Mouse (Mus musculus) frontal cortex, adult 2 months (tissue): ENCODE results near the gene Dnajc22. TPM values are rescaled to one million over a fixed set of nuclear protein-coding genes. Genes with fewer than 3 reads are reported as not detected.

ENCODE experiments used
- DNase-seq, 2 experiments: peaks; one replicate each; pipeline ENCODE4 v3.0.0; 2022; ENCODE audit warnings: low spot score in 1 of 2; ENCODE audit errors: extremely low spot score in 1 of 2
- polyA plus RNA-seq: library from polyadenylated mRNA; depleted of rRNA; stranded (reverse); fragments of >200 nt; gene quantifications from 2 replicates; pipeline ENCODE4 v1.2.3, GENCODE M21; 2012

The Dnajc22 gene
- polyA plus RNA-seq, 1 experiment: not detected

GRCm38 (mm10) chr15:99084618-99085017 is 8.4 kb upstream of the Dnajc22 start:
- no peak for DNase-seq

DNA sequence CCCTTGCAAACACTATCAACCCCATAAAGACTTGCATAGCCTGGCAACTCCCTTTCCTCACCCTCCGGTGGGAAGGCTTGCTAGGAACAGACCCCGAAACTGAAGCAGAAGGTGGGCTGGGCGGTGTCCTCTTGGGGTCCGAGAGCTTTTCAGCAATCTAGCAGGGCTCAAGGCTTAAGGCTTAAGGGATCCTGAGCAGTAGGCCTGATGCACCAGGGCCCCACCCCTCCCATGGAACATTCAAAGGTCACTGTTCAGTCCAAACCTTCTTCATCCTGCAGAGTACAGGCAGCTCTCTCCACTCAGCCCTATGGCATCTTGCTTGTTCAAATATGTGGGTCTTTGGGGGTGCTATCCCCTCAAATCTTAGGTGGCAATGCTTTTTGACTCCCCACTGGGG is 7.0 kb upstream of the Dnajc22 start:
- no peak for DNase-seq

- DNase-seq: no peak
These were observed 5.5 kb upstream of the Dnajc22 start, which contains the start of gene C1ql4 for GRCm38 (mm10) chr15:99087253-99088075. Gene C1ql4, minus strand, starts transcription at chr15:99087817.

DNA sequence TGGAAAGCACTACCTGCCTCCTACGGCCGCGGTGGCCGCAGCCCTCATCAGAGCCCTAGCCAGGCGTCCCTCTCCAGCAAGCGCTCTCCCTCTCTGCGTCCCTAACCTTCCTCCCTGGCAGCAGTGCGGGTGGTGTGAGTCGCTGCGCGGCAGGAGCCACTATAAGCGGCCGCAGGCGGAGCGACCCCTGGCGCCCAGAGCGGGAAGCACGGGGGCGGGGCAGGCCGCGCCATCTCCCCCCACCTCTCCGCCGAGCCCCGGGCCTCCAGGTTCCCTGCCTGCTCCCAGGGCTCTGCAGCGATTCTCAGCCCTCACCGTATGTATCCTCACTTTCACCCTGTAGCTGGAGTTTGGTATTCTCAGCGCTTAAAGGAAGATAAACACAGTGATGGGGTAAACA is 4.7 kb upstream of the Dnajc22 start:
- DNase-seq: peak in 1 of 2 experiments; percentile 55

DNA sequence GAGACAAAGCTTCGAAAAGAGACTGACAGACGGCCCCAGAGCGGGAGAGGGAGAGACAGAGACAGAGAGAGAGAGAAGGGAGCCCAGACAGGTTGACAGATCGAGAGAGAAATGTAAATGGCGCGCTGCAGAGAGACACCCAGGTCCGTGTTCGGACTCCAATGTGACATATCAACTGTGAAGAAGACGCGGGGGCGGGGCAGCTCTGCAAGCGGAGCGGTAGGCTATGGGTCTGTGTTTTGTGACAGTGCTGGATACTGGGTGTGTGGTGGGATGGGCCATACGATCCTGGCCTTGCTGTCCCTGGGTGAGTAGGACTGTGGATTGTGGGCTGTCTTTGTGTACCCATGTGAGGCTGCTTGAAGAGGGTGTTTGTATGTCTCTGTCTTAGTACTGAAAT is 3.9 kb upstream of the Dnajc22 start:
- DNase-seq: no peak

GRCm38 (mm10) chr15:99093291-99094258 is 605 bp downstream of the Dnajc22 start:
- DNase-seq: no peak

- no peak for DNase-seq
These were observed 1.8 kb downstream of the Dnajc22 start for GRCm38 (mm10) chr15:99094631-99095270.

DNA sequence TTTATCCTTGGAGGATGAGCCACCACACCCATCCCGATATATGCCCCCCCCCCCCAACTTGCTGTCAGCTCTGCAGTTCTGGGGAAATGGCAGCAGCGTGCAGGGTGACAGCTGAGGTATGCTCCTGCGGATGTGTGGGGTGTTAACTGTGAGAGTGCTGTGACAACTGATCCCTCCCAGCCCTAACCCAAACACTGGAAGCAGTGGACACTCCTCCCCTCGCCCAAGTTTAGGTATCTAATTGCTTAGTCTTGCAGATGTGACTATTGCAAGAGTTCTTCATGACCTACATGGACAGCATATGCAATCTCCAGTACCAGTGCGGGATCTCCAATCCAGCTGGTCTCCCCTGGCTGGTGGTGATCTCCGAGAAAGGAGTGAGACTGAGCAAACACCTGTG is 2.4 kb downstream of the Dnajc22 start:
- no peak for DNase-seq

GRCm38 (mm10) chr15:99096061-99096793 is 3.3 kb downstream of the Dnajc22 start:
- DNase-seq: no peak

- DNase-seq: no peak
These were observed 4.0 kb downstream of the Dnajc22 start for GRCm38 (mm10) chr15:99096831-99097500.

- no peak for DNase-seq
These were observed 5.0 kb downstream of the Dnajc22 start for GRCm38 (mm10) chr15:99097840-99098492.

GRCm38 (mm10) chr15:99098493-99098861 is 5.5 kb downstream of the Dnajc22 start:
- DNase-seq: no peak

GRCm38 (mm10) chr15:99099139-99099556 is 6.2 kb downstream of the Dnajc22 start:
- peak in 1 of 2 experiments; percentile 30 for DNase-seq

DNA sequence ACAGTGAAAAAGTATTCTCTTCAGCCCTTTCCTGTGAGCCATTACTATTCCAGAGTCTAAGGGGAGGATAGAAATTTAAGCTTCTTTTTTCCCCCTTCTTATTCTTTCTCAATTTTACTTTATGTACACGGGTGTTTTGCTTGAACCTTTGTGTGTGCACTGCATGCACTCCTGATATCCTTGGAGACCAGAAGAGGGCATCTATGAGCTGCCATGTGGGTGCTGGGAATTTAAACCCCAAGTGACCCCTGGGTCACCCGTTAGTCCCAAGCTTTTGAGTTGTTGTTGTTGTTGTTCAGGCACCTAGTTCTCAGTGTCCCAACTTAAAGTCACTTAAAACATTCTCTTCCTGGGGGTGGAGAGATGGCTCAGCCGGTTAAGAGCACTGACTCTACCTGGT is 7.0 kb downstream of the Dnajc22 start:
- DNase-seq: no peak

DNA sequence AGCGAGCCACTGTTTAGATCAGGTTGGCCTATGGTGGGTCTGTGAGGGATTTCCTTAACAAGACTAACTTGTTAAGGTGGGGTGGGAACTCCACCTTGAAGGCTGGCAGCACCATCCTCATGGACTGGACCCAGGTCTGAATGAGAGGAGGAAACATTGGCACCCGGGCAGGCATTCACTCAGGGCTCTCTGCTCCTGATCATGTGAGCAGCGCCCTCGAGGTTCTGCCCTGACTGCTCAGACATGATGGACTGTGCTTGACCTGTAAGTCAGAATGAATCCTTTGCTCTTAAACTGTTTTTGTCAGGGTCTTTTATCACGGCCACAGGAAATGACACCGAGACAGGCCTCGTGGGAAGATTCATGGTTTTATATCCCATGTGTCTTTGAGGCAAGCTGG is 12.3 kb downstream of the Dnajc22 start:
- DNase-seq: no peak

DNA sequence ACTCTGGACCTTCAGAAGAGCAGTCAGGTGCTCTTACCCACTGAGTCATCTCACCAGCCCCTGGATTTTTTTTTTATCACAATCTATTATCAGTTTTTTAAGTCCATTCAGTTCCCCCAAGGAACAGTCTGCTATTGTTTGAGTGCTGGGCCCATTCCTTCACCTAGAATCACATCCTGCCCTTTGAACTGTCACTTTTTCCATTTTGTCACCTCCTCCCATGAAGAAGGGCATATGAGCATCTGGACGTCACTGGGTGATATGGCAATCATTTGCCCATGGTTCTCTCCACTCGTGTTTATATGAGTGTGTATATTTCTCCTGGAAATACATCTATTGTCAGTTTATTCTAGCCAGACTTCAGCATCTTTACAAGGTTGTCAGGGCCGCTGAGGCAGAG is 14.9 kb downstream of the Dnajc22 start:
- DNase-seq: no peak

DNA sequence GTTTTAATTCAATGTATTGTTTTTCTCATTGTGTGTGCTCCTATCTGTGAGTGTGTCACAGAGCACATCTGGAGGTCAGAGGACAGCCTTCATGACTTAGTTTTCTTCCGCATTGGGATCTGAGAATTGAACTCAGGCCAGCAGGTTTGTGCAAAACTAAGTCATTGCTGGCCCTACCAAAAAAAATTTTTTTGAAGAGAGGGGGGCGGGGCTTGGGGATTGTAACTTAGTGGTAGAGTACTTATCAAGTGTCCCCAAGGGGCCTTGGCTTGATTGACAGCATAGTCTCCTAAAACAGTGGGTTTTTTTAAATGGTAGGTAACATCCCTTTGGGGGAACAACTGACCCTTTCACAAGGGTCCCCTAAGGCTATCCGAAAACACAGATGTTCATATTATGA is 18.2 kb downstream of the Dnajc22 start:
- DNase-seq: no peak

GRCm38 (mm10) chr15:99111809-99112208 is 18.8 kb downstream of the Dnajc22 start:
- no peak for DNase-seq

DNA sequence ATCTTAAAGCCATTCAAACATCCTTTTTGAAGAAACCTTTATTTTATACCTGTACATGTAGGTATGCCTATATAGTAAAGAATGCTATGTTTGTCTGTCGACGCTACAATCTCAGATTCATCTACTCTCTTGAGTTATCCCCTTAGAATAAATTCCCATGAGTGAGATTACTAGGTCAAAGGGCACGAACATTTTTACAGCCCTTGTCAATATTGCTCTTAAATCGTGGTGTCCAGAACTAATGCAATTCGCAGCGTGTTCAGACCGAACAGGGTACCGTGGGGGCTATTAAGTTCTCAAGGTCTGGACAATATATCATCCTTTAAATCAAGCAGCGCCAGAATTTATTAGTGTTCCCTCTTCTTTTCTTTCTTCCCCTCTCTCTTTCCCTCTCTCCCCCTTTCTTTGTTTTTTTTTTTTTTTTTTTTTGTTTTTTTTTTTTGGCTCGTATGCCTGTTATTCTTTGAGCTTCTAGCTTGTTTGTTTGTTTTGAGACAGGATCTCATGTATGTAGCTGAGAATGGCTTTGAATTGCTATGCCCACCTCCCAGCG is 19.9 kb downstream of the Dnajc22 start:
- DNase-seq: no peak
